Mouse (Mus musculus): Measurements from ENCODE around the gene Gm21854.
"Not testable (repeated sequence)": the region's sequence is repeated elsewhere in the genome, so short reads cannot be mapped to it uniquely, and the experiment has no call there.

Gene Gm21854

GRCm38 (mm10) chrY:5656686-5657085 lies at the start of gene Gm21854:
Gm21854 (plus strand) TSS chrY:5656986.
- DNase-seq (ENCODE audit: low spot score in 2 of 2): not testable (repeated sequence)

All from spleen, postnatal 10 days (tissue).